In genomic region chr14:118604903-118605302, GRCm38 (mm10) we compare ENCODE assay signal across 19 mouse cellular contexts.
A peak's percentile ranks its signal among the peaks of the same experiment; 100 is the strongest.
DNase-seq lines count a peak whose midpoint lies in the region; ATAC-seq and TF ChIP-seq lines count a peak whose summit lies in the region.
"Had no signal": no experiment of that assay in that cellular context is flagged by ENCODE, and none has a peak within 500 bp of the region (broad histone marks: within the 10 kb centered on the region; RNA-seq: fewer than 3 reads in every experiment).

No protein-coding gene starts in this region.

- no peak overlapping the region for H3K9ac ChIP-seq in kidney, embryonic 16.5 days (replicated peaks; ENCODE audit: low read length)
- no peak overlapping the region for H3K9ac ChIP-seq in lung, postnatal 0 days (replicated peaks; ENCODE audit: low read depth)
- no peak overlapping the region for H3K9ac ChIP-seq in MEL (ENCODE audit: control insufficient read depth, low read depth, low read length, poor library complexity, severe bottlenecking)
- H3K9ac ChIP-seq: midbrain, embryonic 13.5 days; stomach, embryonic 15.5 days had no signal

- TF ChIP-seq POLR2A in kidney, adult 2 months (IDR thresholded peaks at IDR 0.05; ENCODE audit: low read depth, low read length) = no peak
- no peak for TF ChIP-seq POLR2A in MEL (IDR thresholded peaks at IDR 0.05; ENCODE audit: control insufficient read depth in 1 of 2, insufficient read depth in 1 of 2, low read depth in 1 of 2, low read length in 2 of 2, poor library complexity in 1 of 2)
- no peak for TF ChIP-seq POLR2A in small intestine, adult 2 months (IDR thresholded peaks at IDR 0.05; ENCODE audit: low read depth, low read length)

- 83% methylated on average over 2 of the region's 2 CpGs for WGBS in kidney, adult 2 months
- 95% methylated on average over 2 of the region's 2 CpGs for WGBS in kidney, embryonic 16.5 days
- 86% methylated on average over 2 of the region's 2 CpGs for WGBS in lung, postnatal 0 days
- WGBS in small intestine, adult 2 months = 96% methylated on average over 2 of the region's 2 CpGs
- WGBS in heart, embryonic 10.5 days = 92% methylated on average over 2 of the region's 2 CpGs

- H3K4me1 ChIP-seq in kidney, adult 2 months (ENCODE audit: control insufficient read depth, insufficient read depth, low read length) = no peaks in the 10 kb centered on the region
- H3K4me1 ChIP-seq in kidney, embryonic 16.5 days (ENCODE audit: insufficient read depth, low read length) = no peaks in the 10 kb centered on the region; the same call in 1 of the 2 replicates
- H3K4me1 ChIP-seq in lung, postnatal 0 days (ENCODE audit: insufficient read depth, low read depth, low read length) = no peaks in the 10 kb centered on the region
- no peaks in the 10 kb centered on the region for H3K4me1 ChIP-seq in MEL (ENCODE audit: control insufficient read depth in 1 of 2, insufficient read depth in 2 of 2, low read length in 2 of 2)
- H3K4me1 ChIP-seq in small intestine, adult 2 months (ENCODE audit: control insufficient read depth, insufficient read depth, insufficient read length, low read length) = no peaks in the 10 kb centered on the region
- peaks cover 10% of the 10 kb centered on the region; the same call in 1 of the 2 replicates for H3K4me1 ChIP-seq in heart, embryonic 10.5 days
- H3K4me1 ChIP-seq: stomach, embryonic 15.5 days had no signal

- H3K79me2 ChIP-seq in MEL (ENCODE audit: control insufficient read depth, insufficient read depth, low read length, poor library complexity) = no peaks in the 10 kb centered on the region

- TF ChIP-seq EP300 in lung, postnatal 0 days (IDR thresholded peaks at IDR 0.05) = no peak
- TF ChIP-seq EP300 in MEL (IDR thresholded peaks at IDR 0.05; ENCODE audit: low read depth in 1 of 2, low read length in 2 of 2) = no peak

- no peak overlapping the region for H3K4me3 ChIP-seq in kidney, adult 2 months (ENCODE audit: insufficient read depth, low read depth, low read length)
- H3K4me3 ChIP-seq in kidney, embryonic 16.5 days (ENCODE audit: low read length) = no peak overlapping the region
- H3K4me3 ChIP-seq in lung, postnatal 0 days (ENCODE audit: low read depth, low read length) = no peak overlapping the region
- no peak overlapping the region for H3K4me3 ChIP-seq in MEL (ENCODE audit: control insufficient read depth in 1 of 2, insufficient read depth in 1 of 2, low read depth in 2 of 2, low read length in 2 of 2)
- H3K4me3 ChIP-seq in small intestine, adult 2 months (ENCODE audit: low read depth, low read length) = no peak overlapping the region
- H3K4me3 ChIP-seq in heart, embryonic 10.5 days = no peak overlapping the region
- H3K4me3 ChIP-seq: limb, embryonic 10.5 days; midbrain, embryonic 13.5 days; myocyte; stomach, embryonic 15.5 days had no signal

- no peak for DNase-seq in kidney, adult 2 months
- no peak for DNase-seq in lung, postnatal 0 days (ENCODE audit: low spot score)
- no peak for DNase-seq in lung, adult 18-20 months
- no peak for DNase-seq in MEL (ENCODE audit: low read depth, low spot score)
- no peak for DNase-seq in cerebellum, adult 9-10 months
- no peak for DNase-seq in heart, embryonic 10.5 days (ENCODE audit: low spot score)
- DNase-seq: adrenal gland, postnatal 25 days; cerebellum, adult 18-20 months; kidney, postnatal 10 days; lung, postnatal 14 days; right cerebral cortex, postnatal 14 days; thymus, adult 2 months had no signal

- peak; percentile 28; the same call in 1 of the 2 replicates for TF ChIP-seq CTCF in kidney, adult 2 months (conservative IDR thresholded peaks at IDR 0.05; ENCODE audit: insufficient read depth, insufficient read length, low read depth, low read length)
- TF ChIP-seq CTCF in lung, postnatal 0 days (IDR thresholded peaks at IDR 0.05) = peak; percentile 27; the same call in 1 of the 2 replicates
- peak in 2 of 3 experiments; percentile 16 to 34; a peak in 2 of 6 replicates for TF ChIP-seq CTCF in MEL (IDR thresholded peaks at IDR 0.05 in 2 of 3, conservative IDR thresholded peaks at IDR 0.05 in 1 of 3; ENCODE audit: control insufficient read depth in 1 of 3, insufficient read depth in 1 of 3, low read depth in 2 of 3, low read length in 3 of 3, poor library complexity in 1 of 3, severe bottlenecking in 1 of 3)
- TF ChIP-seq CTCF in small intestine, adult 2 months (IDR thresholded peaks at IDR 0.05; ENCODE audit: extremely low read depth, insufficient read length, insufficient replicate concordance, low read depth, low read length) = peak; percentile 14; the same call in 1 of the 2 replicates

- TF ChIP-seq RAD21 in MEL (IDR thresholded peaks at IDR 0.05; ENCODE audit: low read depth, low read length) = no peak; the same call in 1 of the 2 replicates

- no peaks in the 10 kb centered on the region for H3K9me3 ChIP-seq in kidney, embryonic 16.5 days (ENCODE audit: low read length)
- no peaks in the 10 kb centered on the region for H3K9me3 ChIP-seq in lung, postnatal 0 days (ENCODE audit: low read length)
- H3K9me3 ChIP-seq in MEL (replicated peaks; ENCODE audit: insufficient read depth, low read length) = no peaks in the 10 kb centered on the region
- no peaks in the 10 kb centered on the region for H3K9me3 ChIP-seq in heart, embryonic 10.5 days
- H3K9me3 ChIP-seq: limb, embryonic 10.5 days; midbrain, embryonic 13.5 days; stomach, embryonic 15.5 days had no signal

- H3K36me3 ChIP-seq in kidney, adult 2 months (ENCODE audit: control insufficient read depth, insufficient read depth, low read length) = no peaks in the 10 kb centered on the region
- 0 out of 2 replicates have a peak, but pooled peaks cover 3% of the 10 kb centered on the region for H3K36me3 ChIP-seq in kidney, embryonic 16.5 days (ENCODE audit: insufficient read depth, low read length)
- no peaks in the 10 kb centered on the region for H3K36me3 ChIP-seq in lung, postnatal 0 days (ENCODE audit: insufficient read depth, low read length)
- H3K36me3 ChIP-seq in MEL (ENCODE audit: control insufficient read depth in 1 of 2, insufficient read depth in 2 of 2, low read length in 2 of 2) = no peaks in the 10 kb centered on the region
- H3K36me3 ChIP-seq in small intestine, adult 2 months (ENCODE audit: control insufficient read depth, insufficient read depth, low read length) = no peaks in the 10 kb centered on the region
- no peaks in the 10 kb centered on the region for H3K36me3 ChIP-seq in heart, embryonic 10.5 days
- H3K36me3 ChIP-seq: limb, embryonic 10.5 days; midbrain, embryonic 13.5 days; stomach, embryonic 15.5 days had no signal

- H3K27ac ChIP-seq in kidney, adult 2 months (ENCODE audit: insufficient read depth, low read depth, low read length) = no peak overlapping the region
- no peak overlapping the region for H3K27ac ChIP-seq in kidney, embryonic 16.5 days (ENCODE audit: low read length)
- no peak overlapping the region for H3K27ac ChIP-seq in lung, postnatal 0 days (ENCODE audit: low read length)
- H3K27ac ChIP-seq in MEL (ENCODE audit: control insufficient read depth, low read depth, low read length) = no peak overlapping the region
- no peak overlapping the region for H3K27ac ChIP-seq in small intestine, adult 2 months (ENCODE audit: insufficient read depth, low read depth, low read length)
- no peak overlapping the region for H3K27ac ChIP-seq in heart, embryonic 10.5 days
- H3K27ac ChIP-seq: limb, embryonic 10.5 days; midbrain, embryonic 13.5 days; stomach, embryonic 15.5 days had no signal

- H3K4me2 ChIP-seq in kidney, embryonic 16.5 days (replicated peaks; ENCODE audit: low read depth, low read length) = no peak overlapping the region
- H3K4me2 ChIP-seq in lung, postnatal 0 days (replicated peaks; ENCODE audit: low read depth, low read length) = no peak overlapping the region
- H3K4me2 ChIP-seq: liver, embryonic 11.5 days; midbrain, embryonic 13.5 days; stomach, embryonic 15.5 days had no signal

- H3K27me3 ChIP-seq in kidney, adult 2 months (replicated peaks; ENCODE audit: control insufficient read depth, insufficient read depth, low read length) = no peaks in the 10 kb centered on the region
- H3K27me3 ChIP-seq in kidney, embryonic 16.5 days (ENCODE audit: insufficient read depth, low read length) = no peaks in the 10 kb centered on the region
- H3K27me3 ChIP-seq in lung, postnatal 0 days (replicated peaks; ENCODE audit: insufficient read depth, low read length) = no peaks in the 10 kb centered on the region
- no peaks in the 10 kb centered on the region for H3K27me3 ChIP-seq in MEL (ENCODE audit: control insufficient read depth in 1 of 2, insufficient read depth in 2 of 2, low read length in 2 of 2)
- H3K27me3 ChIP-seq in small intestine, adult 2 months (ENCODE audit: control insufficient read depth, insufficient read depth, low read length) = no peaks in the 10 kb centered on the region
- no peaks in the 10 kb centered on the region for H3K27me3 ChIP-seq in heart, embryonic 10.5 days (ENCODE audit: insufficient read depth, poor library complexity, severe bottlenecking)
- H3K27me3 ChIP-seq: midbrain, embryonic 13.5 days; stomach, embryonic 15.5 days had no signal

- no peak for ATAC-seq in kidney, embryonic 16.5 days (ENCODE audit: low FRiP score, low TSS enrichment)
- ATAC-seq in lung, postnatal 0 days = no peak
- ATAC-seq: midbrain, embryonic 13.5 days had no signal

TF ChIP-seq in MEL, 35 proteins besides CTCF, POLR2A, EP300 and RAD21:
- no peak for TF ChIP-seq GABPA (IDR thresholded peaks at IDR 0.05; ENCODE audit: low read depth, low read length)
- peak; percentile 26; the same call in 1 of the 2 replicates for TF ChIP-seq SMC3 (IDR thresholded peaks at IDR 0.05; ENCODE audit: low read depth, low read length)
